Mouse (Mus musculus) heart, adult 2 months (tissue): ENCODE results near the gene Arid5b. TPM values are rescaled to one million over a fixed set of nuclear protein-coding genes. Genes with fewer than 3 reads are reported as not detected.

Source experiments
- DNase-seq, 2 experiments: peaks; one replicate each; pipeline ENCODE4 v3.0.0; 2021
- H3K27ac ChIP-seq: fragments of 200-600 bp; 2 replicates; pipeline ENCODE4 v1.8.1; 2022
- H3K27me3 ChIP-seq: fragments of 200-500 bp; 2 replicates; pipeline ENCODE4 v1.6.1; 2012; ENCODE audit warnings: mild to moderate bottlenecking, low read length, inconsistent platforms, mixed read lengths; ENCODE audit not compliant: control insufficient read depth, insufficient read depth
- H3K36me3 ChIP-seq: fragments of 200-500 bp; 2 replicates; pipeline ENCODE4 v1.6.1; 2012; ENCODE audit warnings: low read length, inconsistent platforms; ENCODE audit not compliant: control insufficient read depth, insufficient read depth
- H3K4me1 ChIP-seq: fragments of 200-500 bp; 2 replicates; pipeline ENCODE4 v1.6.1; 2011; ENCODE audit warnings: low read length; ENCODE audit not compliant: control insufficient read depth, insufficient read depth
- H3K4me3 ChIP-seq: fragments of 200-600 bp; 2 replicates; pipeline ENCODE4 v1.8.1; 2022
- H3K79me2 ChIP-seq: fragments of 200-500 bp; replicated peaks from 2 replicates; pipeline ENCODE4 v1.6.1; 2012; ENCODE audit warnings: mild to moderate bottlenecking, inconsistent platforms, low read length, moderate library complexity, mixed read lengths; ENCODE audit not compliant: control insufficient read depth, insufficient read depth
- H3K9ac ChIP-seq: fragments of 200-500 bp; 2 replicates; pipeline ENCODE4 v1.6.1; 2012; ENCODE audit warnings: low read depth, mild to moderate bottlenecking, control low read depth, inconsistent platforms, low read length, mixed read lengths
- CTCF ChIP-seq: fragments of 200-600 bp; IDR thresholded peaks from 2 replicates; pipeline ENCODE4 v1.8.1; 2022; ENCODE audit warnings: antibody characterized with exemption, mild to moderate bottlenecking, moderate library complexity
- EP300 ChIP-seq: fragments of 200-500 bp; IDR thresholded peaks from 2 replicates; pipeline ENCODE4 v1.6.1; 2011; ENCODE audit warnings: low read depth, low read length, control low read depth; ENCODE audit not compliant: insufficient read depth
- POLR2A ChIP-seq: fragments of 200-500 bp; IDR thresholded peaks from 2 replicates; pipeline ENCODE4 v1.6.1; 2011; ENCODE audit warnings: mild to moderate bottlenecking, low read depth, low read length, control low read depth; ENCODE audit not compliant: insufficient read depth
- WGBS: fragments of 180-500 bp; shearing (Covaris S2); methylation state at CpG from one replicate; pipeline ENCODE4 v1.1.7; 2018; 5-methylcytosine and 5-hydroxymethylcytosine counted together
- intact Hi-C: fragments of 180-260 bp; cut with DNase I; formaldehyde crosslinking; loops from one replicate; pipeline ENCODE4 v1.15.1; 2025
- polyA plus RNA-seq: library from polyadenylated mRNA; depleted of rRNA; stranded (reverse); fragments of >200 nt; gene quantifications from 2 replicates; pipeline ENCODE4 v1.2.3, GENCODE M21; 2012
- total RNA-seq, 2 experiments: library from RNA; stranded (reverse); gene quantifications; 2 replicates each; pipeline ENCODE4 v1.2.3; 2021

Arid5b gene
- total and polyA plus RNA-seq, 3 experiments: 6.3 to 22.5 (median 21.1) TPM

DNA sequence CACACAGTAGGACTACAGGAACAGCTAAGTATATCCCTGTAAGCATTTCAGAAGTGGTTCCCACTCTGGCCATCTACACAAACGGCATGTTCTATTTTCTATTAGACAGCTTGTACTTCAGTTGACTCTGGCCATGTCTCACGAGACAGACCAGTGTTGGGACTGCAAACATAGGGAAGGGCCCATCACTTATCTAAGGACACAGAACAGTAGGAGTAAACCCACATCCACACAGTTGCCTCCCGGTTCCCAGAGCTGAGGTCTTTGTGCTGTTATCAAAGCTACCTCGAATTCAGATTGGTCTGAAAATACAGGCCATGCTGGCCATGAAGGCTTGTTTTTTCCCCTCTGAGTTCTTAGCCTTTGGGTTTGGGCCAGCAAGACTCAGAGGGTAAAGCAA, 158.5 kb downstream of the Arid5b start:
- Histone ChIP-seq H3K79me2 (peaks cover 5% of the 10 kb centered on the region), H3K27ac (peak overlapping the region; percentile 36), H3K27me3 (no peaks in the 10 kb centered on the region), H3K9ac (no peak overlapping the region), H3K36me3 (peaks cover 65% of the 10 kb centered on the region), H3K4me3 (no peak overlapping the region), H3K4me1 (peaks cover 19% of the 10 kb centered on the region)
- TF ChIP-seq EP300 (no peak), POLR2A (no peak), CTCF (no peak)
- peak in 1 of 2 experiments; percentile 4 for DNase-seq
- intact Hi-C loops: loop anchor here (2.0 kb wide), 1 partner anchor 13 kb away; no protein-coding TSS in a partner anchor
- 30% methylated on average over 4 of the region's 4 CpGs for WGBS

DNA sequence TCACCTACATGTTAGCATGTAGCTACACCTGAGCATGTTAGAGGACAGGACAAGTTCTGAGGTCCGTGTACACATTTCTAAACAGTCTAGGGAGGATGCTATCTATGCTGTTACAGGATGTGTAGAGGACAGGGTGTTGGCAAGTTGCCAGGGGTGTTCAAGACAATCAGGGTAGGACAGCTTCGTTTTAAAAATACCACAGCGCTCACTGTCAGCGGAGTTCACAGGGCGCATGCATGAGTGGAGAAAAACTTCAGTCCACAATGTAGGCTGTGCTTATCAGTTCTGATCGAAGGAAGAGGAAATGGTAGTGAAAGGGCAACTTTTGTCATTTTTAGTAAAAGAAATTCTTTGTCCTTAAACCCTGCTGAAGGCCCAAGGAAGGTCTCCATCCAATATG, 159.3 kb downstream of the Arid5b start:
- Histone ChIP-seq H3K27me3 (no peaks in the 10 kb centered on the region), H3K4me1 (peaks cover 18% of the 10 kb centered on the region), H3K4me3 (no peak overlapping the region), H3K9ac (no peak overlapping the region), H3K27ac (peak overlapping the region; percentile 24; the same call in 1 of the 2 replicates), H3K79me2 (peaks cover 3% of the 10 kb centered on the region), H3K36me3 (peaks cover 58% of the 10 kb centered on the region)
- 18% methylated on average over 6 of the region's 6 CpGs for WGBS
- TF ChIP-seq POLR2A (no peak), CTCF (no peak)
- intact Hi-C loops: no loop called here
- peak in 1 of 2 experiments; percentile 44 for DNase-seq

DNA sequence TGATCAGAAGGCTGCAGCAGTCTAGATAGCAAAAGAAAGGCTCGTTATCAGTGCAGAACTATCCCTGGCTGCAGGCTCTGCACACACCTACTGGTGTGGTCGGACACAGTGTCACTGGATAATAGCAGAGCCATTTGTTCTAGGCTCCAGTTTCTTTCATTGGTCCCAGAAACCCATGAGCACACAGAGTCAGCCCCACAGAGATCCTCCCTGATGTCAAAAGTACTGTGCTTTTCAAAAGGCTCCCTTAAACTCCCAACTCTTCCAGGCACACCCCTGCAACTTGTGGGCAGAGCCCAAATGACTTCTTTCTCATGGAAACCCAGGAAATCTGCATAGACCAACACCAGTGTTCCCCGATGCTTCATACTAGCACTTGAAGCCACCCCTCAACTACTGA, 163.6 kb downstream of the Arid5b start:
- Histone ChIP-seq H3K36me3 (peaks cover 40% of the 10 kb centered on the region), H3K27me3 (no peaks in the 10 kb centered on the region), H3K9ac (no peak overlapping the region), H3K4me3 (no peak overlapping the region), H3K79me2 (peaks cover 1% of the 10 kb centered on the region; the same call in 1 of the 2 replicates), H3K27ac (no peak overlapping the region), H3K4me1 (peaks cover 17% of the 10 kb centered on the region)
- 85% methylated on average over 3 of the region's 3 CpGs for WGBS
- intact Hi-C loops: no loop called here
- no peak for DNase-seq
- TF ChIP-seq EP300 (no peak), POLR2A (no peak), CTCF (no peak)

DNA sequence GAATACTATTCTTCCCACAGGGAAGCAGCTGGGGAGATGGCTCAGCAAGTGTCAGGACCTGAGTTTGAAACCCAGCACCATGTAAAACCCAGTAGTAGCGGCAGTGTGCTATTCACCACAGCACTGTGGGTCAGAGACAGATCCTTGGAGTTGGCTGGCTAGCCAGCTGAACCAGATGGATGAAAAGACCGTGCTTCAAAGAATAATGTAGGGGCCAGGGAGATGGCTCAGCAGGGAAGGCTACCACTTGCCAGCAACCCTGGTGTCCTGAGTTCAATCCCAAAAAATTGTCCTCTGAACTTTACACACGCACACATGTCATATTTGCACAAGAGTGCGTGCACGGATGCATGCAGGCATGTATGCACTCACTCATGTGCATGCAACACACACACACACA, 164.9 kb downstream of the Arid5b start:
- H3K9ac ChIP-seq: no peak overlapping the region
- H3K79me2 ChIP-seq: no peaks in the 10 kb centered on the region; the same call in 1 of the 2 replicates
- H3K36me3 ChIP-seq: peaks cover 29% of the 10 kb centered on the region
- TF ChIP-seq CTCF (no peak), EP300 (no peak), POLR2A (no peak)
- 88% methylated on average over 5 of the region's 5 CpGs for WGBS
- H3K27ac ChIP-seq: no peak overlapping the region
- DNase-seq: no peak
- no peaks in the 10 kb centered on the region for H3K27me3 ChIP-seq
- intact Hi-C loops: no loop called here
- peaks cover 16% of the 10 kb centered on the region for H3K4me1 ChIP-seq
- H3K4me3 ChIP-seq: no peak overlapping the region

DNA sequence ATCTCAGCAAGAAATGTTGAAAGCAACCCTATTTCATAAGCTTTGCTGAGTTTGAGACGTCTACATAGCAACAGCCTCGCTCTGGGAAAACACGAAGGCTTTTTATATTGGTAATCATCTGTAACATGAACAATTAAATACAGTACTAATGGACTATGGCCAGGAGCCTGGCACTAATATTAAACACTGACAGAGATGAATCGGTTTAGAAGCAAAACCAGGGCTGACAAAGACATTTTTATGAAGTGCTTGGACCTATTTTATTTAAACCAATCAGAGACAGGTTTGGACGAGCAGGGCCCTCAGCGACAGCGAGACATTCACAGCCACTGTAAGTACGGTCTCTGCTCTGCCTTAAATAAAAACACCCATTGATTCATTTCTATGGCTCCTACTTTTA, 165.6 kb downstream of the Arid5b start:
- H3K4me3 ChIP-seq: no peak overlapping the region
- peaks cover 32% of the 10 kb centered on the region for H3K36me3 ChIP-seq
- 83% methylated on average over 8 of the region's 8 CpGs for WGBS
- H3K27me3 ChIP-seq: no peaks in the 10 kb centered on the region
- H3K4me1 ChIP-seq: peaks cover 18% of the 10 kb centered on the region
- no peak overlapping the region for H3K9ac ChIP-seq
- H3K79me2 ChIP-seq: no peaks in the 10 kb centered on the region; the same call in 1 of the 2 replicates
- no peak overlapping the region; the same call in 1 of the 2 replicates for H3K27ac ChIP-seq
- no peak for DNase-seq
- intact Hi-C loops: no loop called here
- TF ChIP-seq POLR2A (no peak), CTCF (no peak), EP300 (no peak)

DNA sequence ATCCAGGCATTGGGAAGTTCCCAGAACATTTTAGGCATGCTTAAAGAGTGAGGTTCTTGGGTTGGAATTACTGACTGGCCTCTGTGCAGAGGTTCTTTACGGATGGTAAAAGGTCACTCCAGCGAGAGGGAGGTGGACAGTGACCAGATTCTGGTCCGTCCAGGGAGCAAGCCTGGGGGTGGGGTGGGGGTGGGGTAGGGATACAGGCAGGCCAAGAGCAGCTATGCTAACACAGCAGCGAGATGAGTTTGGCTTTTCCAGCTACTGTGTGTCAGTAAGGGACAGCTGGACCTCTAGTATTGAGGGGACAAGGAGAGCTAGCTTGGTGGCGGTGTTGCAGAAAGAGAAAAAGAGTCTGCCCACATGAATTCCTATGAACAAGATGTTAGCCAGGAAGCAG, 167.9 kb downstream of the Arid5b start:
- WGBS: 47% methylated on average over 5 of the region's 5 CpGs
- H3K27me3 ChIP-seq: no peaks in the 10 kb centered on the region
- H3K36me3 ChIP-seq: peaks cover 44% of the 10 kb centered on the region
- H3K79me2 ChIP-seq: no peaks in the 10 kb centered on the region; the same call in 1 of the 2 replicates
- peak in 1 of 2 experiments; percentile 5 for DNase-seq
- TF ChIP-seq CTCF (no peak), POLR2A (no peak), EP300 (no peak)
- no peak overlapping the region for H3K9ac ChIP-seq
- intact Hi-C loops: no loop called here
- peak overlapping the region; percentile 65 for H3K27ac ChIP-seq
- H3K4me1 ChIP-seq: peaks cover 23% of the 10 kb centered on the region
- no peak overlapping the region for H3K4me3 ChIP-seq
